21 mouse cellular contexts compared by ENCODE assay signal in the genomic region with DNA sequence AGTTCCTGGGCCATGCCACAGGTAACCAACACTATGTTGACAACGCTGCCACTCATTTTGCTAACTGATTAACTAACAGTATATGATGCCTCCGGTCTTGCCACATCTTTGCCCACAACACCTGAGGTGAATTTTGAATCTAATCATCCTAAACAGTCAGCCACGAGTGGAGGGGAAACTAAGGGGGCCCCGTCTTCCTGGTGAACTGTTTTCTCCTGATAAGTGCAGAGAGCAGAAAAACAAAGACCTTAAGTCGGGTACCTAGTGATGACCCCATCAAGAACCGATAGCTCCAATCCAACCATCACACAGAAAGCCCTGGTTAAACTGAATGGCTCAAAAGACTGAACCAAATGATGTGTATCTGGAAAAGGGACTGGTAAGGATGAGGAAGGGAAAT.
"Had no signal": no experiment of that assay in that cellular context is flagged by ENCODE, and none has a peak within 500 bp of the region (broad histone marks: within the 10 kb centered on the region; RNA-seq: fewer than 3 reads in every experiment).

No protein-coding gene starts in this region.

- H3K9ac ChIP-seq: lung, embryonic 15.5 days; midbrain, embryonic 12.5 days; neural tube, embryonic 13.5 days; neural tube, embryonic 15.5 days had no signal

- H3K4me2 ChIP-seq: lung, embryonic 15.5 days; midbrain, embryonic 12.5 days; neural tube, embryonic 13.5 days; neural tube, embryonic 15.5 days had no signal

- H3K4me3 ChIP-seq: lung, embryonic 15.5 days; midbrain, embryonic 10.5 days; midbrain, embryonic 12.5 days; myocyte; neural tube, embryonic 13.5 days; neural tube, embryonic 15.5 days had no signal

- ATAC-seq: lung, postnatal 0 days; midbrain, embryonic 16.5 days had no signal

- DNase-seq: lung, adult 2 months; lung, postnatal 14 days; lung, postnatal 36 days; midbrain, embryonic 14.5 days; retina, postnatal 1 day; right cerebral cortex, adult 18-20 months; right cerebral cortex, postnatal 25 days; right cerebral cortex, postnatal 4 days; spleen, adult 18-20 months; thymus, adult 18-20 months; thymus, postnatal 14 days; thymus, postnatal 36 days had no signal

- H3K27ac ChIP-seq: lung, embryonic 15.5 days; macrophage; midbrain, embryonic 10.5 days; midbrain, embryonic 12.5 days; neural tube, embryonic 13.5 days; neural tube, embryonic 15.5 days had no signal

- H3K36me3 ChIP-seq: lung, embryonic 15.5 days; midbrain, embryonic 10.5 days; midbrain, embryonic 12.5 days; neural tube, embryonic 13.5 days; neural tube, embryonic 15.5 days had no signal

- H3K4me1 ChIP-seq: lung, embryonic 15.5 days; midbrain, embryonic 12.5 days; neural tube, embryonic 13.5 days; neural tube, embryonic 15.5 days had no signal

- H3K27me3 ChIP-seq: lung, embryonic 15.5 days; midbrain, embryonic 12.5 days; neural tube, embryonic 13.5 days; neural tube, embryonic 15.5 days had no signal

- H3K9me3 ChIP-seq: lung, embryonic 15.5 days; midbrain, embryonic 10.5 days; midbrain, embryonic 12.5 days; neural tube, embryonic 13.5 days; neural tube, embryonic 15.5 days had no signal
